Mouse (Mus musculus) intestine, postnatal 0 days (tissue): ENCODE measurements around the gene Tnfaip1. TPM values are rescaled to one million over a fixed set of nuclear protein-coding genes. Genes with fewer than 3 reads are reported as not detected.
A peak's percentile ranks its signal among the peaks of the same experiment; 100 is the strongest.

Experiments
- ATAC-seq: fragments of 200-750 bp; cut with Nextera tagmentation; 2 replicates; pipeline ENCODE4 v1.8.0; 2017; ENCODE audit warnings: mild to moderate bottlenecking, moderate TSS enrichment, moderate library complexity
- H3K27ac ChIP-seq: fragments of 300-500 bp; sonication (generic); 2 replicates; pipeline ENCODE4 v1.5.1; 2014; ENCODE audit warnings: mild to moderate bottlenecking, low read depth, low read length, moderate library complexity
- H3K27me3 ChIP-seq: fragments of 300-500 bp; sonication (generic); replicated peaks from 2 replicates; pipeline ENCODE4 v1.6.1; 2014; ENCODE audit warnings: low read length, mixed read lengths; ENCODE audit not compliant: control insufficient read depth, insufficient read depth
- H3K36me3 ChIP-seq: fragments of 300-500 bp; sonication (generic); 2 replicates; pipeline ENCODE4 v1.6.1; 2014; ENCODE audit warnings: mild to moderate bottlenecking, moderate library complexity; ENCODE audit not compliant: control insufficient read depth, insufficient read depth
- H3K4me1 ChIP-seq: fragments of 300-500 bp; sonication (generic); replicated peaks from 2 replicates; pipeline ENCODE4 v1.6.1; 2014; ENCODE audit warnings: antibody characterized with exemption, low read length, mixed read lengths; ENCODE audit not compliant: control insufficient read depth, insufficient read depth
- H3K4me2 ChIP-seq: fragments of 300-500 bp; sonication (generic); replicated peaks from 2 replicates; pipeline ENCODE4 v1.6.1; 2014; ENCODE audit warnings: low read depth, mild to moderate bottlenecking, moderate library complexity
- H3K4me3 ChIP-seq: fragments of 300-500 bp; sonication (generic); 2 replicates; pipeline ENCODE4 v1.5.1; 2014; ENCODE audit warnings: low read depth, low read length
- H3K9ac ChIP-seq: fragments of 300-500 bp; sonication (generic); 2 replicates; pipeline ENCODE4 v1.6.1; 2014; ENCODE audit warnings: mild to moderate bottlenecking, low read depth, low read length
- H3K9me3 ChIP-seq: fragments of 300-500 bp; sonication (generic); 2 replicates; pipeline ENCODE4 v1.6.1; 2016; ENCODE audit warnings: mixed run types; ENCODE audit not compliant: control insufficient read depth
- CTCF ChIP-seq: sonication (generic); IDR thresholded peaks from 2 replicates; pipeline ENCODE4 v1.5.1; 2016; ENCODE audit warnings: low read depth, mild to moderate bottlenecking, control low read depth, antibody characterized with exemption, moderate library complexity
- WGBS: fragments of 180-500 bp; shearing (Covaris S2); extraction: QIAGEN DNeasy Blood & Tissue Kit; methylation state at CpG from one replicate; pipeline ENCODE4 v1.1.7; 2014; 5-methylcytosine and 5-hydroxymethylcytosine counted together
- polyA plus RNA-seq: library from polyadenylated mRNA; unstranded; fragments of >200 nt; fragmentation: Nextera tagmentation; extraction: Ambion mirVana; gene quantifications from 2 replicates; pipeline ENCODE4 v1.2.1, GENCODE M21; 2015

The Tnfaip1 gene
- polyA plus RNA-seq, 1 experiment from 2014 or later = 64.7 TPM

GRCm38 (mm10) chr11:78571441-78571840 is 35.3 kb upstream of the Tnfaip1 start:
- H3K4me2 ChIP-seq = no peak overlapping the region
- no peak overlapping the region for H3K4me3 ChIP-seq
- no peak for TF ChIP-seq CTCF
- H3K36me3 ChIP-seq = peaks cover 38% of the 10 kb centered on the region
- no peak overlapping the region for H3K27ac ChIP-seq
- no peaks in the 10 kb centered on the region for H3K9me3 ChIP-seq
- H3K9ac ChIP-seq = no peak overlapping the region
- H3K4me1 ChIP-seq = no peaks in the 10 kb centered on the region
- no peak for ATAC-seq
- H3K27me3 ChIP-seq = no peaks in the 10 kb centered on the region
- 95% methylated on average over 8 of the region's 8 CpGs for WGBS

GRCm38 (mm10) chr11:78569806-78570205 is 33.7 kb upstream of the Tnfaip1 start:
- Histone ChIP-seq H3K9me3 (no peaks in the 10 kb centered on the region), H3K4me3 (no peak overlapping the region), H3K27ac (no peak overlapping the region), H3K27me3 (no peaks in the 10 kb centered on the region), H3K4me2 (no peak overlapping the region), H3K36me3 (peaks cover 32% of the 10 kb centered on the region), H3K9ac (no peak overlapping the region), H3K4me1 (no peaks in the 10 kb centered on the region)
- WGBS = 68% methylated on average over 3 of the region's 3 CpGs
- ATAC-seq = no peak
- no peak for TF ChIP-seq CTCF

- Histone ChIP-seq H3K4me2 (no peak overlapping the region), H3K4me3 (no peak overlapping the region), H3K9me3 (no peaks in the 10 kb centered on the region), H3K27me3 (no peaks in the 10 kb centered on the region), H3K36me3 (peaks cover 30% of the 10 kb centered on the region), H3K9ac (no peak overlapping the region), H3K27ac (no peak overlapping the region), H3K4me1 (no peaks in the 10 kb centered on the region)
- 89% methylated on average over 10 of the region's 10 CpGs for WGBS
- TF ChIP-seq CTCF = no peak
- no peak for ATAC-seq
Measured at GRCm38 (mm10) chr11:78568827-78569226, 32.7 kb upstream of the Tnfaip1 start.

- no peak overlapping the region for H3K27ac ChIP-seq
- no peak overlapping the region for H3K9ac ChIP-seq
- TF ChIP-seq CTCF = no peak
- no peaks in the 10 kb centered on the region for H3K9me3 ChIP-seq
- no peak overlapping the region for H3K4me2 ChIP-seq
- WGBS = 86% methylated on average over 6 of the region's 6 CpGs
- H3K4me1 ChIP-seq = no peaks in the 10 kb centered on the region
- ATAC-seq = no peak
- H3K27me3 ChIP-seq = no peaks in the 10 kb centered on the region
- H3K4me3 ChIP-seq = no peak overlapping the region
- H3K36me3 ChIP-seq = peaks cover 23% of the 10 kb centered on the region
Measured at GRCm38 (mm10) chr11:78567614-78568013, 31.5 kb upstream of the Tnfaip1 start.

- peaks cover 15% of the 10 kb centered on the region for H3K36me3 ChIP-seq
- WGBS = 49% methylated on average over 6 of the region's 6 CpGs
- no peak overlapping the region for H3K4me3 ChIP-seq
- no peaks in the 10 kb centered on the region for H3K9me3 ChIP-seq
- H3K27me3 ChIP-seq = no peaks in the 10 kb centered on the region
- no peak for TF ChIP-seq CTCF
- no peaks in the 10 kb centered on the region for H3K4me1 ChIP-seq
- no peak overlapping the region for H3K9ac ChIP-seq
- ATAC-seq = no peak
- H3K27ac ChIP-seq = peak overlapping the region; percentile 21; the same call in 1 of the 2 replicates
- H3K4me2 ChIP-seq = no peak overlapping the region
Measured at GRCm38 (mm10) chr11:78566775-78567174, 30.6 kb upstream of the Tnfaip1 start.

GRCm38 (mm10) chr11:78560447-78560846 is 24.3 kb upstream of the Tnfaip1 start:
- H3K36me3 ChIP-seq = no peaks in the 10 kb centered on the region
- WGBS = 12% methylated on average over 4 of the region's 4 CpGs
- no peaks in the 10 kb centered on the region for H3K9me3 ChIP-seq
- no peaks in the 10 kb centered on the region for H3K27me3 ChIP-seq
- peak; percentile 37; the same call in 1 of the 2 replicates for ATAC-seq
- 0 out of 2 replicates have a peak, but pooled peaks cover 8% of the 10 kb centered on the region for H3K4me1 ChIP-seq
- no peak overlapping the region for H3K4me2 ChIP-seq
- TF ChIP-seq CTCF = peak; percentile 93
- no peak overlapping the region for H3K9ac ChIP-seq
- no peak overlapping the region for H3K4me3 ChIP-seq
- H3K27ac ChIP-seq = no peak overlapping the region

GRCm38 (mm10) chr11:78557241-78557640 is 21.1 kb upstream of the Tnfaip1 start:
- no peak overlapping the region for H3K4me2 ChIP-seq
- 0 out of 2 replicates have a peak, but pooled peaks cover 14% of the 10 kb centered on the region for H3K4me1 ChIP-seq
- no peak overlapping the region for H3K4me3 ChIP-seq
- no peaks in the 10 kb centered on the region for H3K27me3 ChIP-seq
- peak; percentile 83 for TF ChIP-seq CTCF
- peak; percentile 34 for ATAC-seq
- 37% methylated on average over 8 of the region's 8 CpGs for WGBS
- H3K27ac ChIP-seq = peak overlapping the region; percentile 28; the same call in 1 of the 2 replicates
- no peaks in the 10 kb centered on the region for H3K36me3 ChIP-seq
- no peak overlapping the region for H3K9ac ChIP-seq
- no peaks in the 10 kb centered on the region for H3K9me3 ChIP-seq
